Mouse (Mus musculus): Measurements from ENCODE around the gene Pomgnt1. TPM values are rescaled to one million over a fixed set of nuclear protein-coding genes. Genes with fewer than 3 reads are reported as not detected.

The Pomgnt1 gene
- polyA plus RNA-seq, 1 experiment from 2014 or later: 66.1 TPM

GRCm38 (mm10) chr4:116142269-116142668 lies 18.6 kb downstream of the Pomgnt1 start:
- no peaks in the 10 kb centered on the region for H3K36me3 ChIP-seq
- no peak overlapping the region for H3K27ac ChIP-seq
- H3K9ac ChIP-seq: no peak overlapping the region
- WGBS: 74% methylated on average over 7 of the region's 7 CpGs
- no peaks in the 10 kb centered on the region for H3K27me3 ChIP-seq
- H3K9me3 ChIP-seq: no peaks in the 10 kb centered on the region
- no peak overlapping the region for H3K4me3 ChIP-seq
- H3K4me1 ChIP-seq: peaks cover 15% of the 10 kb centered on the region
- ATAC-seq (ENCODE audit: borderline replicate concordance, extremely low read depth, low FRiP score, low TSS enrichment): no peak
- no peak overlapping the region for H3K4me2 ChIP-seq

GRCm38 (mm10) chr4:116143317-116143811 lies 19.7 kb downstream of the Pomgnt1 start:
- Histone ChIP-seq H3K4me3 (peak overlapping the region; percentile 63), H3K9ac (peak overlapping the region; percentile 56; the same call in 1 of the 2 replicates), H3K27me3 (no peaks in the 10 kb centered on the region), H3K27ac (no peak overlapping the region), H3K4me2 (peak overlapping the region; percentile 94), H3K9me3 (no peaks in the 10 kb centered on the region), H3K4me1 (peaks cover 15% of the 10 kb centered on the region), H3K36me3 (no peaks in the 10 kb centered on the region)
- peak; percentile 32; the same call in 1 of the 2 replicates for ATAC-seq (ENCODE audit: borderline replicate concordance, extremely low read depth, low FRiP score, low TSS enrichment)
- WGBS: 7% methylated on average over 7 of the region's 7 CpGs

- H3K4me1 ChIP-seq: peaks cover 15% of the 10 kb centered on the region
- ATAC-seq (ENCODE audit: borderline replicate concordance, extremely low read depth, low FRiP score, low TSS enrichment): peak; percentile 85
- peak overlapping the region; percentile 94 for H3K4me2 ChIP-seq
- H3K9me3 ChIP-seq: no peaks in the 10 kb centered on the region
- no peaks in the 10 kb centered on the region for H3K27me3 ChIP-seq
- H3K9ac ChIP-seq: peak overlapping the region; percentile 56
- no peaks in the 10 kb centered on the region for H3K36me3 ChIP-seq
- 1% methylated on average over 47 of the region's 47 CpGs for WGBS
- peak overlapping the region; percentile 63 for H3K4me3 ChIP-seq
- no peak overlapping the region for H3K27ac ChIP-seq
Observed at GRCm38 (mm10) chr4:116143891-116144717, 20.5 kb downstream of the Pomgnt1 start.

GRCm38 (mm10) chr4:116149812-116150155 lies 26.1 kb downstream of the Pomgnt1 start:
- H3K27ac ChIP-seq: peak overlapping the region; percentile 90
- H3K27me3 ChIP-seq: no peaks in the 10 kb centered on the region
- peak overlapping the region; percentile 94 for H3K9ac ChIP-seq
- peaks cover 29% of the 10 kb centered on the region for H3K36me3 ChIP-seq
- H3K4me2 ChIP-seq: peak overlapping the region; percentile 67
- H3K4me3 ChIP-seq: peak overlapping the region; percentile 76
- no peak for ATAC-seq (ENCODE audit: borderline replicate concordance, extremely low read depth, low FRiP score, low TSS enrichment)
- H3K4me1 ChIP-seq: peaks cover 14% of the 10 kb centered on the region
- WGBS: 23% methylated on average over 6 of the region's 6 CpGs
- no peaks in the 10 kb centered on the region for H3K9me3 ChIP-seq

GRCm38 (mm10) chr4:116150156-116150861 lies 26.7 kb downstream of the Pomgnt1 start:
- Histone ChIP-seq H3K36me3 (peaks cover 34% of the 10 kb centered on the region), H3K9ac (peak overlapping the region; percentile 94), H3K27me3 (no peaks in the 10 kb centered on the region), H3K4me2 (peak overlapping the region; percentile 67), H3K27ac (peak overlapping the region; percentile 90), H3K4me1 (peaks cover 13% of the 10 kb centered on the region), H3K9me3 (no peaks in the 10 kb centered on the region), H3K4me3 (peak overlapping the region; percentile 76)
- WGBS: under 1% methylated on average over 69 of the region's 73 CpGs
- ATAC-seq (ENCODE audit: borderline replicate concordance, extremely low read depth, low FRiP score, low TSS enrichment): peak; percentile 92

- no peak for ATAC-seq (ENCODE audit: borderline replicate concordance, extremely low read depth, low FRiP score, low TSS enrichment)
- WGBS: 12% methylated on average over 4 of the region's 4 CpGs
Observed at GRCm38 (mm10) chr4:116150862-116151221, 27.2 kb downstream of the Pomgnt1 start.

GRCm38 (mm10) chr4:116151238-116151637 lies 27.6 kb downstream of the Pomgnt1 start, which contains the start of gene Lurap1:
Lurap1 (minus strand) TSS chr4:116151338.
- peak within 1 kb of the TSS; percentile 94 for H3K9ac ChIP-seq
- peaks cover 43% of the 10 kb centered on the region for H3K36me3 ChIP-seq
- no peaks in the 10 kb centered on the region for H3K27me3 ChIP-seq
- peak within 1 kb of the TSS; percentile 76 for H3K4me3 ChIP-seq
- H3K4me1 ChIP-seq: peaks cover 13% of the 10 kb centered on the region
- no peaks in the 10 kb centered on the region for H3K9me3 ChIP-seq
- ATAC-seq (ENCODE audit: borderline replicate concordance, extremely low read depth, low FRiP score, low TSS enrichment): no peak
- peak within 1 kb of the TSS; percentile 67 for H3K4me2 ChIP-seq
- peak within 1 kb of the TSS; percentile 90 for H3K27ac ChIP-seq
- 68% methylated on average over 6 of the region's 6 CpGs for WGBS

More at GRCm38 (mm10) chr4:116150862-116151221, 27.2 kb downstream of the Pomgnt1 start:
- Histone ChIP-seq H3K4me2 (peak overlapping the region; percentile 67), H3K4me3 (peak overlapping the region; percentile 76), H3K9ac (peak overlapping the region; percentile 94), H3K27ac (peak overlapping the region; percentile 90), H3K27me3 (no peaks in the 10 kb centered on the region), H3K36me3 (peaks cover 39% of the 10 kb centered on the region), H3K9me3 (no peaks in the 10 kb centered on the region), H3K4me1 (peaks cover 13% of the 10 kb centered on the region)

- Histone ChIP-seq H3K4me1 (peaks cover 13% of the 10 kb centered on the region), H3K9ac (no peak overlapping the region), H3K9me3 (no peaks in the 10 kb centered on the region), H3K27me3 (no peaks in the 10 kb centered on the region), H3K27ac (no peak overlapping the region), H3K4me2 (no peak overlapping the region), H3K4me3 (no peak overlapping the region), H3K36me3 (peaks cover 58% of the 10 kb centered on the region)
- 91% methylated on average over 15 of the region's 15 CpGs for WGBS
- ATAC-seq (ENCODE audit: borderline replicate concordance, extremely low read depth, low FRiP score, low TSS enrichment): no peak
Observed at GRCm38 (mm10) chr4:116152702-116153101, 29.1 kb downstream of the Pomgnt1 start.

GRCm38 (mm10) chr4:116157882-116158281 lies 34.2 kb downstream of the Pomgnt1 start:
- Histone ChIP-seq H3K9ac (no peak overlapping the region), H3K27me3 (no peaks in the 10 kb centered on the region), H3K4me2 (no peak overlapping the region), H3K27ac (no peak overlapping the region), H3K4me1 (peaks cover 10% of the 10 kb centered on the region; the same call in 1 of the 2 replicates), H3K36me3 (peaks cover 66% of the 10 kb centered on the region), H3K9me3 (no peaks in the 10 kb centered on the region), H3K4me3 (no peak overlapping the region)
- ATAC-seq (ENCODE audit: borderline replicate concordance, extremely low read depth, low FRiP score, low TSS enrichment): no peak
- WGBS: 83% methylated on average over 2 of the region's 2 CpGs

- Histone ChIP-seq H3K4me2 (no peak overlapping the region), H3K36me3 (peaks cover 47% of the 10 kb centered on the region)
Observed at GRCm38 (mm10) chr4:116159912-116160311, 36.3 kb downstream of the Pomgnt1 start.

GRCm38 (mm10) chr4:116160769-116161168 lies 37.1 kb downstream of the Pomgnt1 start:
- Histone ChIP-seq H3K27me3 (no peaks in the 10 kb centered on the region), H3K4me1 (peaks cover 22% of the 10 kb centered on the region), H3K27ac (no peak overlapping the region), H3K9me3 (no peaks in the 10 kb centered on the region), H3K4me2 (no peak overlapping the region), H3K36me3 (peaks cover 39% of the 10 kb centered on the region), H3K9ac (no peak overlapping the region), H3K4me3 (no peak overlapping the region)
- WGBS: 68% methylated on average over 3 of the region's 3 CpGs
- ATAC-seq (ENCODE audit: borderline replicate concordance, extremely low read depth, low FRiP score, low TSS enrichment): no peak

More at GRCm38 (mm10) chr4:116159912-116160311, 36.3 kb downstream of the Pomgnt1 start:
- no peaks in the 10 kb centered on the region for H3K27me3 ChIP-seq
- H3K9ac ChIP-seq: no peak overlapping the region
- H3K4me3 ChIP-seq: no peak overlapping the region
- H3K4me1 ChIP-seq: peaks cover 13% of the 10 kb centered on the region
- no peak overlapping the region for H3K27ac ChIP-seq
- no peaks in the 10 kb centered on the region for H3K9me3 ChIP-seq
- ATAC-seq (ENCODE audit: borderline replicate concordance, extremely low read depth, low FRiP score, low TSS enrichment): no peak
- WGBS: 65% methylated on average over 3 of the region's 3 CpGs

- no peak overlapping the region for H3K4me2 ChIP-seq
Observed at GRCm38 (mm10) chr4:116162142-116162541, 38.5 kb downstream of the Pomgnt1 start.

More at GRCm38 (mm10) chr4:116162142-116162541, 38.5 kb downstream of the Pomgnt1 start:
- ATAC-seq (ENCODE audit: borderline replicate concordance, extremely low read depth, low FRiP score, low TSS enrichment): no peak
- 65% methylated on average over 4 of the region's 4 CpGs for WGBS
- Histone ChIP-seq H3K9me3 (no peaks in the 10 kb centered on the region), H3K4me3 (no peak overlapping the region), H3K4me1 (peaks cover 33% of the 10 kb centered on the region), H3K36me3 (peaks cover 25% of the 10 kb centered on the region), H3K27me3 (no peaks in the 10 kb centered on the region), H3K9ac (no peak overlapping the region), H3K27ac (peak overlapping the region; percentile 57)

Measured in lung, embryonic 15.5 days (tissue).